Mouse (Mus musculus): ENCODE results near the gene Cdkn1b. TPM values are rescaled to one million over a fixed set of nuclear protein-coding genes. Genes with fewer than 3 reads are reported as not detected.

The Cdkn1b gene
- polyA plus RNA-seq (2015; fragmentation: Nextera tagmentation; extraction: Ambion mirVana), result 20.4 and 22.3 TPM in 2 replicates

GRCm38 (mm10) chr6:134920190-134921013, at the start of gene Cdkn1b:
Cdkn1b (plus strand) TSS chr6:134920401.
- peaks cover 38% of the 10 kb centered on the region for H3K4me1 ChIP-seq
- H3K4me3 ChIP-seq, result peak within 1 kb of the TSS; percentile 92
- peak; percentile 93 for ATAC-seq (ENCODE audit: low FRiP score, low read depth)
- H3K9me3 ChIP-seq, result no peaks in the 10 kb centered on the region
- H3K27ac ChIP-seq, result peak within 1 kb of the TSS; percentile 98
- no peaks in the 10 kb centered on the region for H3K27me3 ChIP-seq
- under 1% methylated on average over 76 of the region's 77 CpGs for WGBS
- peaks cover 15% of the 10 kb centered on the region; the same call in 1 of the 2 replicates for H3K36me3 ChIP-seq
- peak within 1 kb of the TSS; percentile 96 for H3K4me2 ChIP-seq (replicated peaks)
- H3K9ac ChIP-seq, result peak within 1 kb of the TSS; percentile 96

- Histone ChIP-seq H3K27ac (no peak overlapping the region), H3K4me1 (no peaks in the 10 kb centered on the region), H3K27me3 (no peaks in the 10 kb centered on the region), H3K36me3 (peaks cover 19% of the 10 kb centered on the region), H3K4me3 (no peak overlapping the region), H3K9me3 (peaks cover 7% of the 10 kb centered on the region; the same call in 1 of the 2 replicates), H3K4me2 (replicated peaks) (no peak overlapping the region), H3K9ac (no peak overlapping the region)
- WGBS, result 91% methylated on average over 4 of the region's 4 CpGs
- ATAC-seq (ENCODE audit: low FRiP score, low read depth), result no peak
These were observed 49.3 kb upstream of the Cdkn1b start for GRCm38 (mm10) chr6:134870887-134871286.

GRCm38 (mm10) chr6:134872236-134872635, 48.0 kb upstream of the Cdkn1b start:
- H3K27me3 ChIP-seq, result no peaks in the 10 kb centered on the region
- H3K9ac ChIP-seq, result no peak overlapping the region
- H3K4me2 ChIP-seq (replicated peaks), result no peak overlapping the region
- no peak overlapping the region for H3K4me3 ChIP-seq
- peaks cover 19% of the 10 kb centered on the region for H3K36me3 ChIP-seq
- no peaks in the 10 kb centered on the region for H3K4me1 ChIP-seq
- ATAC-seq (ENCODE audit: low FRiP score, low read depth), result no peak
- 87% methylated on average over 2 of the region's 2 CpGs for WGBS
- no peak overlapping the region for H3K27ac ChIP-seq
- peaks cover 7% of the 10 kb centered on the region; the same call in 1 of the 2 replicates for H3K9me3 ChIP-seq

- no peak overlapping the region for H3K4me3 ChIP-seq
- H3K27ac ChIP-seq, result no peak overlapping the region
- H3K27me3 ChIP-seq, result no peaks in the 10 kb centered on the region
- H3K36me3 ChIP-seq, result peaks cover 19% of the 10 kb centered on the region
- H3K4me1 ChIP-seq, result no peaks in the 10 kb centered on the region
- no peak overlapping the region for H3K9ac ChIP-seq
- peaks cover 7% of the 10 kb centered on the region; the same call in 1 of the 2 replicates for H3K9me3 ChIP-seq
- 85% methylated on average over 2 of the region's 2 CpGs for WGBS
- ATAC-seq (ENCODE audit: low FRiP score, low read depth), result no peak
- H3K4me2 ChIP-seq (replicated peaks), result no peak overlapping the region
These were observed 47.2 kb upstream of the Cdkn1b start for GRCm38 (mm10) chr6:134873018-134873417.

DNA sequence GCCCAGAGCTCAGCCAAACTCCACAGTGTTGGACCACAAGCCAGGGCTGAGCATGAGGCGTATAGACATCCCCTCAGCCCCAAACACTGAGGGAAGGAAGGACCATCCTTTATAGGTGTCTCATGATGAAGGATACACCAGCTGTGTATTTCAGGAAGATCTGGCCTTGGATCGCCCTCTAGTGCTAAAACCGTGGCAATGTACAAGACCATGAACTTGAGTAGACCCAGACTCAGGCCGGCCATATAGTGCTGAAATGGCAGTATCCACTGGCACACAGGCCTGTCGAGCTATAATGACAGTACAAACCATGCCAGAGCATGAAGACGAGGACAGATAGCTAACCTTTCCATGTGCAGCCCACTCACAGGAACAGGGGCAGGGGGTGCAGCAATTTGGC, 43.4 kb upstream of the Cdkn1b start:
- Histone ChIP-seq H3K27me3 (no peaks in the 10 kb centered on the region), H3K4me3 (no peak overlapping the region), H3K27ac (no peak overlapping the region), H3K4me1 (peaks cover 19% of the 10 kb centered on the region), H3K4me2 (replicated peaks) (no peak overlapping the region), H3K9me3 (no peaks in the 10 kb centered on the region), H3K9ac (no peak overlapping the region), H3K36me3 (no peaks in the 10 kb centered on the region)
- no peak for ATAC-seq (ENCODE audit: low FRiP score, low read depth)
- WGBS, result 78% methylated on average over 6 of the region's 6 CpGs

- ATAC-seq (ENCODE audit: low FRiP score, low read depth), result no peak
- H3K27me3 ChIP-seq, result no peaks in the 10 kb centered on the region
- H3K9ac ChIP-seq, result no peak overlapping the region
- H3K36me3 ChIP-seq, result no peaks in the 10 kb centered on the region
- no peaks in the 10 kb centered on the region for H3K9me3 ChIP-seq
- no peak overlapping the region for H3K4me2 ChIP-seq (replicated peaks)
- 84% methylated on average over 4 of the region's 4 CpGs for WGBS
- no peak overlapping the region for H3K4me3 ChIP-seq
- peaks cover 19% of the 10 kb centered on the region for H3K4me1 ChIP-seq
- H3K27ac ChIP-seq, result no peak overlapping the region
These were observed 42.9 kb upstream of the Cdkn1b start for GRCm38 (mm10) chr6:134877276-134877675.

DNA sequence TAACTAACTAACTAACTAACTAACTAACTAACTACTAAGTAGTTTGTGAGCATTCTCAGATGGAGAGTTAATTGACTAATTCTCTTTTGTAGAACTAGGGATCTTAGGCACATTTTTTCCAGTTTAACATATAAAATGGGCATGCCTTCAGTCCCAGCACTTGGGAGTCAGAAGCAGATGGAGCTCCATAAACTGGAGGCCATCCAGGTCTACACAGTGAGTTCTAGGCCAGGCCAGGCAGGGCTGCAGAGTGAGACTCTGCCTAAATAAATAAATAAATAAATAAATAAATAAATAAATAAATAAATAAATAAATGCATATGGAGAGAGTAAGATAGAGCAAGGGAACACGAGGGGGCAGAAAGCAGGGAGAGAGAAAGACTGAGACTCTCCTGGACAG, 42.3 kb upstream of the Cdkn1b start:
- H3K4me1 ChIP-seq, result peaks cover 19% of the 10 kb centered on the region

GRCm38 (mm10) chr6:134879556-134879955, 40.6 kb upstream of the Cdkn1b start:
- no peak for ATAC-seq (ENCODE audit: low FRiP score, low read depth)
- Histone ChIP-seq H3K36me3 (no peaks in the 10 kb centered on the region), H3K9ac (no peak overlapping the region), H3K27me3 (no peaks in the 10 kb centered on the region), H3K27ac (no peak overlapping the region), H3K4me2 (replicated peaks) (no peak overlapping the region), H3K4me3 (no peak overlapping the region), H3K9me3 (no peaks in the 10 kb centered on the region), H3K4me1 (peaks cover 19% of the 10 kb centered on the region)
- WGBS, result 95% methylated on average over 5 of the region's 5 CpGs

More for the DNA sequence above, 42.3 kb upstream of the Cdkn1b start:
- no peak overlapping the region for H3K9ac ChIP-seq
- 62% methylated on average over 1 of the region's 1 CpGs for WGBS
- H3K27ac ChIP-seq, result no peak overlapping the region
- no peak for ATAC-seq (ENCODE audit: low FRiP score, low read depth)
- no peaks in the 10 kb centered on the region for H3K36me3 ChIP-seq
- no peak overlapping the region for H3K4me3 ChIP-seq
- H3K27me3 ChIP-seq, result no peaks in the 10 kb centered on the region
- no peak overlapping the region for H3K4me2 ChIP-seq (replicated peaks)
- no peaks in the 10 kb centered on the region for H3K9me3 ChIP-seq

DNA sequence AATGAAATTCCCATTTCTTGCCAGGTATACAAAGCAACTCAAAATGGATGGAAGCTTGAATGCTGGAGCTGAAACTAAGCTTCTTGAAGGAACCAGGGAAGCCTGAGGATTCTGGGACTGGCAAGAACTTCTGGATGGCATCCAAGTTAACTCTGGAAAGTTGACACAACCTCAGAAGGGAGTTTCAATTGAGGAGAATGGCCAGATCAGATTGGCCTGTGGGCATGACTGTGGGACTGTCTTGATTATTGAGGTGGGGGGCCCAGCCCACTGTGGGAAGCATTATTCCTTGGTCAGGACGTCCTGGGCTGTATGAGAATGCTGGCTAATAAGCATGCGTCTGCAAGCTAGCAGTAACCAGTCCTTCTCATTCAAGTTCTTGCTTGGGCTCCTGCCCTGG, 40.2 kb upstream of the Cdkn1b start:
- Histone ChIP-seq H3K4me1 (peaks cover 19% of the 10 kb centered on the region), H3K4me2 (replicated peaks) (no peak overlapping the region), H3K9ac (no peak overlapping the region), H3K4me3 (no peak overlapping the region), H3K9me3 (no peaks in the 10 kb centered on the region), H3K36me3 (no peaks in the 10 kb centered on the region), H3K27me3 (no peaks in the 10 kb centered on the region), H3K27ac (no peak overlapping the region)
- ATAC-seq (ENCODE audit: low FRiP score, low read depth), result no peak
- 56% methylated on average over 2 of the region's 2 CpGs for WGBS

DNA sequence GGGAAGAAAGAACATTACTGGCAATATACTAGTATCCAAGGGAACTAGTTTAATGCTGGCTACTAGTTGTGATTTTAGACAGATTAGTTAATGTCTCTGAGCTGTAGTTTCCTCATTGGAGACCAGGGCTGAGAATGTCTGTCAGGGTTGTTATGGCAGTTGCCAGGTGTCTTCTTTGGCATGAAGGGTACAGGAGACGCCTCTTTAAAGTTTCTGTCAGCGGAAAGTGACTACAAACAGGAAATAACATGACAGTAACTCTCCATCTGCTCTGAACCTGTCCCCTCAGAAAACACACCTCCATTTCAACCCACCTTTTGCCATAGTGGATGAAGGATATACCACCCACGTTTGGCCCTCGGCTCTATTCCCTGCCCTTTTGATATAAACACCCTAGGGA, 36.5 kb upstream of the Cdkn1b start:
- H3K9me3 ChIP-seq, result no peaks in the 10 kb centered on the region
- H3K27ac ChIP-seq, result no peak overlapping the region
- WGBS, result 79% methylated on average over 4 of the region's 4 CpGs
- peaks cover 30% of the 10 kb centered on the region for H3K4me1 ChIP-seq
- no peak overlapping the region for H3K4me3 ChIP-seq
- H3K9ac ChIP-seq, result no peak overlapping the region
- no peaks in the 10 kb centered on the region for H3K36me3 ChIP-seq
- H3K4me2 ChIP-seq (replicated peaks), result no peak overlapping the region
- no peak for ATAC-seq (ENCODE audit: low FRiP score, low read depth)
- H3K27me3 ChIP-seq, result 0 out of 2 replicates have a peak, but pooled peaks cover 6% of the 10 kb centered on the region

- WGBS, result 96% methylated on average over 2 of the region's 2 CpGs
- H3K36me3 ChIP-seq, result no peaks in the 10 kb centered on the region
These were observed 34.7 kb upstream of the Cdkn1b start for GRCm38 (mm10) chr6:134885515-134885914.

DNA sequence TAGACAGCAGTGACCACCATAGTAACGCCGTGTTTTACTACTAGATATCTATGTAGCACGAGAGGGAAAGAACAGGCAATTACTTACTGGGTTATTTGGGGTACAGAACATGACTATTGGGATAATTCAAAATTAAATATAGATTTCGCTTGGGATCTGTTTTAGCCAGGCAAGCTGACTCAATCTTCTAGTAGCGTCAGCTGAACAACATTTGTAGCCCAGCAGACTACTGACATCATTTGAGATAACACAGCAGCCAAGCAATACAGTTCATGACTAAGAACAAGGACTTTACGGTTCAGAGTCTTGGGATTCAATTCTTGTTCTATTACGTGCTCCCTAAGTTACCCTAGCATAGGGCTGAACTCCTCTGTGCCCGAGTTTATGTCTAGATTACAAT, 33.7 kb upstream of the Cdkn1b start:
- H3K27ac ChIP-seq, result no peak overlapping the region
- H3K27me3 ChIP-seq, result 0 out of 2 replicates have a peak, but pooled peaks cover 6% of the 10 kb centered on the region
- H3K4me2 ChIP-seq (replicated peaks), result no peak overlapping the region
- H3K9me3 ChIP-seq, result no peaks in the 10 kb centered on the region
- H3K9ac ChIP-seq, result no peak overlapping the region
- peaks cover 13% of the 10 kb centered on the region for H3K4me1 ChIP-seq
- H3K36me3 ChIP-seq, result no peaks in the 10 kb centered on the region
- H3K4me3 ChIP-seq, result no peak overlapping the region
- 91% methylated on average over 8 of the region's 8 CpGs for WGBS
- ATAC-seq (ENCODE audit: low FRiP score, low read depth), result no peak

More at GRCm38 (mm10) chr6:134885515-134885914, 34.7 kb upstream of the Cdkn1b start:
- Histone ChIP-seq H3K4me1 (peaks cover 20% of the 10 kb centered on the region), H3K27ac (no peak overlapping the region), H3K9ac (no peak overlapping the region), H3K27me3 (0 out of 2 replicates have a peak, but pooled peaks cover 6% of the 10 kb centered on the region), H3K4me2 (replicated peaks) (no peak overlapping the region), H3K4me3 (no peak overlapping the region), H3K9me3 (no peaks in the 10 kb centered on the region)
- ATAC-seq (ENCODE audit: low FRiP score, low read depth), result no peak
